Mouse (Mus musculus) gastrocnemius, postnatal 10 days (tissue): ENCODE results near the gene Gm9268. TPM values are rescaled to one million over a fixed set of nuclear protein-coding genes. Genes with fewer than 3 reads are reported as not detected.
"Not testable (repeated sequence)": the region's sequence is repeated elsewhere in the genome, so short reads cannot be mapped to it uniquely, and the experiment has no call there.

Experiments
- DNase-seq: peaks from one replicate; pipeline ENCODE4 v3.0.0; 2021; ENCODE audit warnings: mixed read lengths
- long read RNA-seq, 2 experiments: library from polyadenylated mRNA; stranded (forward); transcript quantifications; one replicate each; pipeline ENCODE4 v2.0.0; 2021
- total RNA-seq, 2 experiments: library from RNA; stranded (reverse); gene quantifications; 2 replicates each; pipeline ENCODE4 v1.2.3; 2021

The Gm9268 gene
- total RNA-seq = not detected
- long read RNA-seq, experiment 1 = 0 reads
- long read RNA-seq, experiment 2 = 0 reads

DNA sequence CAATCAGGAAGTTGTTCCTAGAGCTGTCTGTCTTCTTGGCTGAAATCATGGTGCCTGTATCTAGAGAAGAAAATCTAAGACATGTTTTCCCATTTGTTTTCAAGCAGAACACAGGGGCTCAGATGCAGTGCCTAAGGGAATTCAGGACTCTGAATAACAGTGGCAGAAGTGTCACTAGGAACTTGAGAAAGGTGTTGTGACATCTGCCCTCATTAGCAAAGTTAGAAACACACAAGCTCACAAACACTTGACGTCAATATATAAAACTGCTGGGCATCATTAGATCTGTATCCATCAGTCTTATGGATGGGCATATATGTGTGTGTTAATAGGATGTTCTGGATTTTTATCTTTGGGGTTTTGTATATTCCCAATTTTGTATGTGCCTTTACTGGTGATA, at the start of gene Gm9268:
Gm9268 (plus strand) TSS at position 301 of the 400 bp plus-strand sequence.
- DNase-seq = not testable (repeated sequence)

- DNase-seq = no peak
Measured at GRCm38 (mm10) chr7:42980098-42980497, 38.5 kb upstream of the Gm9268 start.

- no peak for DNase-seq
Measured at GRCm38 (mm10) chr7:42980739-42981138, 37.8 kb upstream of the Gm9268 start.

DNA sequence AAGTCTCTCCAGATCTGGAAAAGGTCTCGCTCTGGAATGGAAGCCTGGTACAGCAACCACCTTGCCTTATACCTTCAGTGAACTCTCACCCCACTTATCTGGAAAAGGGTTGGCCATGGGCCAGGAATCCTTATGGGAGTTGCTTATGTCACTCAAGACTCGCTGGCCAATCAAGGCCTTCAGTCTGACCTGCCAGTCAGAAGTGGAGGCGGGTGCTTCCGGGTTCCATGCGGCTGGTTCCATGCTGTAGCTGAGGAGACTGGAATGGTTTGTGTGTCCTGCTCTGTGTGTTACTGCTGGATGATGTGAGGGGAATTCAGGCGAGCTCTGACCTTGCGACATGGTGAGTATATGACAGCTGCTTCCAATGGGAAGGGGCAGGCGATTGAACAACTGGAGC, 59.3 kb downstream of the Gm9268 start:
- DNase-seq = no peak

Other genes starting within 250 kb of the Gm9268 start
- gene Vmn2r62, start 225.2 kb upstream of the Gm9268 start, total RNA-seq = not detected
- gene Gm2381, start 151.5 kb upstream of the Gm9268 start, total RNA-seq = under 1 TPM in 1 of 2 experiments, not detected in 1; 0.05 TPM
- gene Vmn2r63, start 84.9 kb upstream of the Gm9268 start, total RNA-seq = not detected
- gene Zfp936, start 95.5 kb downstream of the Gm9268 start, total RNA-seq = not detected